Mouse (Mus musculus): ENCODE measurements around the gene Xdh.
"Not testable (repeated sequence)": the region's sequence is repeated elsewhere in the genome, so short reads cannot be mapped to it uniquely, and the experiment has no call there.

Xdh gene

DNA sequence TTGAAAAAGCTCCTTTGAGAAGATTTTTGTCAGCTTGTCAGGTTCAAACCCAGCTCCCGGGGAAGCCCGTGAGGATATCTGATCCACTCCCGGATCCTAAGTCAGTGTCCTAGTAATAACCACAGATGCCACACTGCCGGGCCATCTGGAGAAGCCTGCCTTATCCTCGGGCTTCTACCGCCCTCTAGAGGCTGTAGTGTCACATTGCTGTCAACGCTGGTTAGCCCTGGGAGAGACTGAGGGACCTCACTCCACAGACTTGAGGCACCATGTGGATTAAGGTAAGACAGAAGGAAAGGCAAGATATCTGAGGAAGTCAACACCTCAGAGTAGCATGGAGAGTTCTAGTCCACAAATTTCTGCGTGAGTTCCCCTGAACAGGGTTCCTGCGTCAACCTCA lies 67.8 kb downstream of the Xdh start:
- peak; percentile 51 to 70 for DNase-seq (ENCODE audit: low spot score in 2 of 2)

DNA sequence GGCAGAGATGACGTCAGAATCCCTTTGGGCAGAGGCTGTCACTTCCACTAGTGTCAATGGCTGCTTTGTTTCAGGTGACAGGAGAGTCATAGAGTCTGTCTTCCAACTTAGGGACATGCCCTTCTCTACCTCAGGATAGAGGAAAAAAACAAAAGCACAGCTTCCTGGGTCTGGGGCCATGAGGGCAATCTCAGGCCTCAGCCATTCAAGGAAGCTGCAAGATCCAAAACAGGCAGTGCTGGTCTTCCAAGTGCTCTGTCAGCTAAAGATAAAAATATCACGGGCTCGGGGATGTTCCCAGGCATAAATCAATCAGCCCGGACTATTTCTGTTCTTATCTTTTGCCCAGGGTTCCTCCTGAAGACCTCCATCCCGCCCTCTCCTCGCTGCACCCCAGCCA lies 68.7 kb downstream of the Xdh start:
- no peak for DNase-seq (ENCODE audit: low spot score in 2 of 2)

- no peak for DNase-seq (ENCODE audit: low spot score in 2 of 2)
These were observed 69.7 kb downstream of the Xdh start for GRCm38 (mm10) chr17:73880286-73880685.

DNA sequence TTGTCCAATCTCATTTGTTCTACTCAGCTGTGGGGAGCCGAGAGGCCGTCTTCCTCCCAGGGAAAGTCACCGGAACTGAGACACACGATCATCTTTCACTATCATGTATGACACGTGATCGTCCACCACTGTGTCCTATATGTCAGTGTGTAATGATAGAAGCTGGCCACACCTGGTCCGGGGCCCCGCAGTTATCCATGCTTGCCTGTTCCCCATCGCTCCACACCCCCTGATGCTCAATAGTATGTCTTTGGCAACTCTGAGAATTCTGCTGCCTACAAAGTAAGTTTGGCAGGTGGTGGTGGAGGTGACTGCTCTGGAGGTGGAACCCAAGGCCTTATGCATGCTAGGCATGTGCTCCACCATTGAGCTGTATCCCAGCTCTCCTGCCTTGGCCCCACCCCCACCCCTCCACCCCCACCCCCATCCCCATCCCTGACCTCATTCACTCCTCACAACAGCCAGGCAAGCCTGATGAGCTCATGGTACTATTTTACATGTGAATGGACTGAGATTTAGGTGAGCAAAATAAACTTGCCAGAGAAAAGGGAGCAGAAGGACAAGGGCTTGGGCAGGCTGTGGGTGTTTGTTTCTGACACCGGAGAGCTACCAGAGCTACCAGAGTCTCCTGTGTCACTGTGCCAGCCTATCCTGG lies 70.6 kb downstream of the Xdh start:
- DNase-seq (ENCODE audit: low spot score in 2 of 2): no peak

- no peak for DNase-seq (ENCODE audit: low spot score in 2 of 2)
These were observed 74.3 kb downstream of the Xdh start for GRCm38 (mm10) chr17:73875674-73876073.

DNA sequence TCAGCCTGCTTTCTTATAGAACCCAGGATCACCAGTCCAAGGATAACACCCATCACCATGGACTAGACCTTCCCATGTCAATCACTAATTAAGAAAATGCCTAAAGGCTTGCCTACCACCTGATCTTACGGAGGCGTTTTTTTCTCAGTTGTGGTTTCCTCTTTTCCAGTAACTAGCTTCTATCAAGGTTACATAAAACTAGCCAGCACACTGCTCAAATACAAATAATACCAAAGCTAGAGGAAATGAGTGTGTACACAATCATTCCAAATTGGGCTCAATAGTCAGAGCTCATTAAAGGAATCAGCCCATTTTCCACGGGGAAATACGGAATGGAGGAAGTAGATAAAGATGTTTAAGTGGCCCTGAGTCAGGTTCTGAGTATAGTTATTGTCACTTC lies 74.7 kb downstream of the Xdh start:
- no peak for DNase-seq (ENCODE audit: low spot score in 2 of 2)

DNA sequence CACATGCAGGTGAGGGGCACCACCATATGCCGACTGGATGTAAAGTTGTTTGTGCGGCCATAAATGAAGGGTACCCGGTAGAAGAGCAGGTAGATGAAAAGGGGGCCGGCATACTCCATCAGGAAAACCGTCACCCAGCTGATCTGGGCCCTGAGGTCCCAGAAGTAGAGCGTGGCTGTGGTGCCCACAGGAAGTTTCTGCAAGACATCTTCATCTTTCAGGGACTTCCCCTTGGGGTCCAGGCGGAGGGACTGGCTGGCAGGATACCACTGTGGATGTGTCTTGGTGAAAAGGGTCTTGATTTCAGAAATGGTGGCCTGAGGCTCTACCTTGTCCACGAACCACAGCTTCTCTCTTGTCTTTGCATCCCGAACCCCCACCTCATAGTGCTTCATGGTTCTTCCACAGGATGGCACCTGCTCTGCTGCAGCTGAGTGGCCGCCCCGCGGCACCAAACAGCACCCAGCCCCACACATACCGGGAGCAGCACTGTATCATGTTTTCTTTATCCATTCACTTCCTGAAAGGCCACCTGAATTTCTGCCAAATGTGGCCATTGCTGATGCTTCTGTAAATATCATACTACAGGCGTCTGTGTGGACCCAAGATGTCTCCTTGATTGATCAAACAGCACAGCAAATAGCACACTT lies 78.9 kb downstream of the Xdh start:
- no peak for DNase-seq (ENCODE audit: low spot score in 2 of 2)

DNA sequence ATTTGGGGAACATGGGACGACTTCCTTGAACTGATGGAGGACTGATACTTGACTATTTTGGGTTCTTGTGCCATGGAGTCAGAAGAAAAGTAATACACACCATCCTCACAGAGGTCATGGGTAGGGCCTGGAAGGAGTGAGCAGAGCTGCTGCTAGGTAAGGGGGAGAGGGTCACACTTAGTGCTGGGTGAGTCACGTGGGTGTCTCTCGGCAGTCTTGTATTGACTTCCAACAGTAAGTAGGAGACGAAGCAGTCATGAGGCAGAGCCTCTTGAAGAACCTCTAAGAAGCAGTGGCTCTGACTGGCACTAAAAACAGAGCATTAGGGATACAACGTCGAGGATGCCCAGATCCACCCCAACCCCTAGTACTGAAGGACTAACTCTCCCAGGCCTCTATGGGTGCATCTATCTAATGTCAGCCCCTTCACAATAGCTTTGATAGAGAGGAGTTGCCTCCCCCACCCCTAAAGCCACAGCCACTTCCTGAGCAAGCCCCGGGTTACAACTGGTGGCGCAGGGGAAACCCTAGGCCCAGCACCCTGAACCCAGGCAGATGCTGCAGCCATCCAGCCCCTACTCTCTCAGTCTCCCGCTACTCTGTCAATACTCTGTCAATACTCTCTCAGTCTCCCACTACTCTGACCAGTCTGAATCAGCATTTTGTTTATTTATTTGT lies 80.8 kb downstream of the Xdh start:
- DNase-seq (ENCODE audit: low spot score in 2 of 2): peak; percentile 60 to 69

- DNase-seq (ENCODE audit: low spot score in 2 of 2): peak; percentile 64 to 77
These were observed 96.3 kb downstream of the Xdh start for GRCm38 (mm10) chr17:73853717-73854116.

DNA sequence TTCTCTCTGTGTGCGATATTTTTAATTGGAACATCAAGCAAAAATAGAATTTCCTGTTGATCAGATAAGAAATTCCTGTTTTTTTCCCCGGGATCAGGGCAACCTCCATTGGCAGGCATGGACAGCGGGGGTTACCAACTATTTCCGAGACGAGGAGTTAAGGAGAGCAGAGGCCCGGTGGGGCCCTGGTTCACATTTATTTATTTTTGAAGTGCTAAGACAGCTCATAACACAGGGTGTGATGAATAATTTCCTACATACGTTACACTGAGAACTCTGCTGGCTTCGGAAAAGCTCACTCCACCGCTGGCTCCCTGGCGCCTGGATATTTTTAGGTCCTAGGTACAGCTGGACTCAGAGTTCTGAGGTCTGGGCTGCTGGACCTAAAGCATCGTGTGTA lies 97.0 kb downstream of the Xdh start:
- DNase-seq (ENCODE audit: low spot score in 2 of 2): no peak

DNA sequence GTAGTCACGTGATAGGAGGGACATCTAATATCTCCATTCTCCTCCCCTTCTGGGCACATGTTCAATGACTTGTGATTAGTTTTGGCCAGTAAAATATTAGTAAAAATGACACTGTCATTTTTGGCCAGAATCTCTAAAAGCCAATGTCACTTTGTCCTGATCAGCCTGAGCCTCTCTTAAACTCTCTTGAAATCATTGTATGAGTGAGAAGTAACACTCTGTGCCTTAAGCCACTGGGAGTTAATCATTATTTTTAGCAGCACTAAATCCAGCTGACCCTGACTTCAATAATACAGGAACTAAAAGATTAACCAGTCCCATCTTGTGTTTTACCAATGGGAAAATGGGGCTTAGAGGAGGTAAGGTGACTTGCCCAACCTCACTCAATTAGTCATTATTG lies 102.6 kb downstream of the Xdh start:
- no peak for DNase-seq (ENCODE audit: low spot score in 2 of 2)

DNA sequence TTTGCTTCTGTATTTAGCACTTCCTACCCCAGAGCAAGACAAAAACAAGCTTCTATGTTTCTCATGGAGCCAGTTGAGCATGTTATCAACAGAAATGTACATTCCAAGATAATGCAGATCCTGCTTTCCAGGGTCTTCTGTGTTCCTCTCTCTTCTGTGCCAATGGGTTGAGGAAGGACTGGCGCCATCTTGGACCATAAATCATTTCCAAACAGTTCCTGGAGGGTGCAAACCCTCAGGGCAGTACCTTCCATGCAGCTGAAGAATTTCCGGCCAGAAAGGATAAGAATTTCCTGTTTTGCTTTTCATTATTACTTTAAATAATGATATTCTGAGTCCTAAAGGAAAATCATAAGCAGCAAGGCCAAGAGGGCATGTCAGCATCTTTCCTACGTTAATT lies 104.4 kb downstream of the Xdh start:
- DNase-seq (ENCODE audit: low spot score in 2 of 2): no peak

DNA sequence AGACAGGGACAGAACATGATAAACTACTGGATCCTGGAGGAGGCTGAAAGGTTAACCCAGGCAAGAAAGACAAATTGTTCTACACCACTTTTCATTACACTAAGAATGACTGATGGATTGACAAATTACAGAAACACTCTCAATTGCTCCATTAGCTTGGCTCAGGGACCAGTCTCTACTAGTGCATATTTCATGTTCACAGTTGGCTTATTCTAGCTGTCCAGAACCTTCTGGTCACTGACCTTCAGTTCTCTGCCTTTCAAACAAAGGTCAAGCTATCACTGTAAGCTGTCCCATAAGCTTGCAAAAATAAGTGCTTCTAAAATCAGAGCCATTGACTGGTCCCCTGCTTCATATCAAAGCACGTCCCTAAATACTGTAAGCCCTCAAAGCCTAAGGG lies 107.0 kb downstream of the Xdh start:
- no peak for DNase-seq (ENCODE audit: low spot score in 2 of 2)

GRCm38 (mm10) chr17:73839876-73840275 lies 110.1 kb downstream of the Xdh start:
- not testable (repeated sequence) for DNase-seq (ENCODE audit: low spot score in 2 of 2)

- DNase-seq (ENCODE audit: low spot score in 2 of 2): no peak
These were observed 110.7 kb downstream of the Xdh start for GRCm38 (mm10) chr17:73839086-73839835.

DNA sequence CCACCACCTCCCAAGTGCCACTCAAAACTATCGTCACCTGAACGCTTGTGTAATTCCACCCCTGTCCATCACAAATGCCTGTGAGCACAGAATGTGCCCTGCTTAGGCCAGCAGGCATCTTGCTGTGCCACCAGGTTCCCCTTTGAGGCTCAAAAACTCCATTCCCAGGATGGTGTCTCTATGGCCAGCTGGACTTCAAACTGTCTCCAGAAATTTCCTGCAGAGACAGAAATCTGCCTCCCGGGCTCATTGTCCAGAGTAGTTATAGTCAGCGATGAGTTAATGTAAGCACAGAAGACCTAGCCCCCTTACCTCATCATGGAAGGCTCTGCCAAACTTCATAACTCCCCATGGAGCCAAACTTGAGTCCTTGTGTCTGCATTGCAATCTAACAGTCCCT lies 112.8 kb downstream of the Xdh start:
- no peak for DNase-seq (ENCODE audit: low spot score in 2 of 2)

DNA sequence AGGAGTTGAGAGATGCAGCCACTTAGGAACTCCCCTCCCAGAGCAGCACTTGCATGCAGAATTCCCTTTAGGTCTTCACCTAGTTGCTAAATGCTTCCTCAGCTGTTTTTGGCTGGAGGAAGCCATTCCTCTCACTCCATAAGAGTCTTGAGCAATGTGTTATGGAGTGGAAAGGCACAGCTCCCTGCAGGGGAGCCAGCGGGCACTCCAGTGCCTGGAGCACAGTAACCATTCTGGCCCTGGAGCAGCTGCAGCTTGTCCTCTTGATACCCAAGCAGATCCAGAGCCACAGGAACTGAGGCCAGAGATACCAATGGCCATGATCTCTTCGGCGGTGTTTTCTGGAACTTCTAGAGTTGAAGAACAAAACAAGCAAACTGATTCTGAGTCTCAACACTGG lies 113.4 kb downstream of the Xdh start:
- no peak for DNase-seq (ENCODE audit: low spot score in 2 of 2)
